Mouse (Mus musculus) embryonic facial prominence, embryonic 13.5 days (tissue): ENCODE data around the gene Mcm9. TPM values are rescaled to one million over a fixed set of nuclear protein-coding genes. Genes with fewer than 3 reads are reported as not detected.

Experiments
- polyA plus RNA-seq: library from polyadenylated mRNA; unstranded; fragments of >200 nt; fragmentation: Nextera tagmentation; extraction: Ambion mirVana; gene quantifications from 2 replicates; pipeline ENCODE4 v1.2.1, GENCODE M21; 2015

Gene Mcm9
- polyA plus RNA-seq, 1 experiment from 2014 or later = 13.3 TPM

Other genes with a start within 250 kb of the Mcm9 start
- gene Asf1a, start 33.7 kb downstream of the Mcm9 start, polyA plus RNA-seq = 121 and 126 TPM in 2 replicates
- 5.9 and 7.0 TPM in 2 replicates for gene Fam184a, start 120.7 kb upstream of the Mcm9 start, polyA plus RNA-seq